Mouse (Mus musculus): ENCODE data around the gene Spsb2.

DNA sequence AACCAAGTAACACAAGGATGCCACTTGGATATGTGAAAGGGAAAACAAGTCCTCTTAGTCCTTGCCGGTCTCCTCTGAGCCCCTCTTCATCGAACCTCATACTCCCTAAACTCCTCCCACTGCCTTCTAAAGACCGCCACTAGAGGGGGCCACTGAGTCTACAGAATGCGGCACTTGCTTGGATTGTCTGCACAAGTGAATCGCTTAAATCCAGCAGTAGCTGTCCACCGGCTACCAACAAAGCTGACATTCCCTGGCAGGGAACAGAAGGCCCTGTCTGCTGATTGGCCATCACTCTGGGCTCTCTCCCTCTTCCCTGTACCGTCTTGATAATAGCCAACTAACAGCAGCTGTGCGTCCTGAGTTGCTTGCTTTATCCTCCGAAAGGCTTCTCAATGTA is 38.8 kb downstream of the Spsb2 start:
- TF ChIP-seq GATA1 (IDR thresholded peaks at IDR 0.05; ENCODE audit: low read length) (no peak), TAL1 (IDR thresholded peaks at IDR 0.05; ENCODE audit: low read length) (no peak)
